In the genomic region with DNA sequence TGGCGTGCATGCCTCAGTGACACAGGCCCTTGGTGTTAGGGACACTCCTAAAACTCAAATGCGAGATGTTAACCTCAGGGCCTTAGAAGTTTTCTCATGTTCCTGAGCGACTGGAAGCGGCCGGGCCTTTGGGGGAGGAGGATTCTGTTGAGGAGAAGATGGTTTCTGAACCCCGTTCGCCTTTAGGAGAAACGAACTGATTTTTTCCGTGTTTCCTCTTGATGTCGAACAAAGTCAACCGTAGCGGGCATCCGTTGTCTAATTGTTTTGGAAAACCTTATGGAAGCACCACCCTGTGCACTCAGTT, we compare ENCODE assay signal across 8 mouse cellular contexts. TPM values are rescaled to one million over a fixed set of nuclear protein-coding genes. Genes with fewer than 3 reads are reported as not detected.
DNase-seq lines count a peak whose midpoint lies in the region; ATAC-seq and TF ChIP-seq lines count a peak whose summit lies in the region.

No protein-coding gene starts in this region.

- under 1% methylated on average over 13 of the region's 13 CpGs for WGBS in kidney, adult 2 months
- under 1% methylated on average over 13 of the region's 13 CpGs for WGBS in bone marrow, adult 2 months
- 1% methylated on average over 13 of the region's 13 CpGs for WGBS in hindbrain, embryonic 15.5 days
- under 1% methylated on average over 13 of the region's 13 CpGs for WGBS in midbrain, embryonic 14.5 days

- peak overlapping the region; percentile 69 for H3K4me3 ChIP-seq in kidney, adult 2 months (ENCODE audit: insufficient read depth, low read depth, low read length)
- H3K4me3 ChIP-seq in bone marrow, adult 2 months (replicated peaks; ENCODE audit: control insufficient read depth, low read depth, low read length), result peak overlapping the region; percentile 72
- peak overlapping the region; percentile 64 for H3K4me3 ChIP-seq in hindbrain, embryonic 15.5 days
- peak overlapping the region; percentile 89 for H3K4me3 ChIP-seq in midbrain, embryonic 14.5 days (replicated peaks; ENCODE audit: low read depth, low read length)

- TF ChIP-seq POLR2A in kidney, adult 2 months (IDR thresholded peaks at IDR 0.05; ENCODE audit: low read depth, low read length), result no peak
- TF ChIP-seq POLR2A in bone marrow, adult 2 months (IDR thresholded peaks at IDR 0.05; ENCODE audit: borderline replicate concordance, control insufficient read depth, low read depth, low read length), result no peak

- H3K9ac ChIP-seq in hindbrain, embryonic 15.5 days, result peak overlapping the region; percentile 81
- H3K9ac ChIP-seq in midbrain, embryonic 14.5 days (replicated peaks; ENCODE audit: low read length), result peak overlapping the region; percentile 85

- no peak for TF ChIP-seq CTCF in kidney, adult 2 months (conservative IDR thresholded peaks at IDR 0.05; ENCODE audit: insufficient read depth, insufficient read length, low read depth, low read length)
- TF ChIP-seq CTCF in bone marrow, adult 2 months (IDR thresholded peaks at IDR 0.05; ENCODE audit: control insufficient read depth, insufficient read depth, low read length), result no peak

- H3K4me2 ChIP-seq in hindbrain, embryonic 15.5 days, result peak overlapping the region; percentile 77
- peak overlapping the region; percentile 69 for H3K4me2 ChIP-seq in midbrain, embryonic 14.5 days (ENCODE audit: low read length)

- peaks cover 6% of the 10 kb centered on the region; the same call in 1 of the 2 replicates for H3K4me1 ChIP-seq in kidney, adult 2 months (ENCODE audit: control insufficient read depth, insufficient read depth, low read length)
- no peaks in the 10 kb centered on the region; the same call in 1 of the 2 replicates for H3K4me1 ChIP-seq in bone marrow, adult 2 months (ENCODE audit: control insufficient read depth, insufficient read depth, low read length)
- peaks cover 13% of the 10 kb centered on the region for H3K4me1 ChIP-seq in hindbrain, embryonic 15.5 days (replicated peaks)
- peaks cover 10% of the 10 kb centered on the region; the same call in 1 of the 2 replicates for H3K4me1 ChIP-seq in midbrain, embryonic 14.5 days (ENCODE audit: control insufficient read depth, insufficient read depth, low read length)

- H3K36me3 ChIP-seq in kidney, adult 2 months (ENCODE audit: control insufficient read depth, insufficient read depth, low read length), result no peaks in the 10 kb centered on the region
- no peaks in the 10 kb centered on the region for H3K36me3 ChIP-seq in hindbrain, embryonic 15.5 days
- no peaks in the 10 kb centered on the region for H3K36me3 ChIP-seq in midbrain, embryonic 14.5 days (ENCODE audit: control insufficient read depth, insufficient read depth, low read length)

- DNase-seq in kidney, adult 2 months, result no peak
- no peak for DNase-seq in kidney, postnatal 10 days
- peak; percentile 21 for DNase-seq in midbrain, embryonic 14.5 days
- no peak for DNase-seq in ovary, postnatal 10 days (ENCODE audit: low spot score)
- no peak for DNase-seq in T-cell, adult 2 months (ENCODE audit: low spot score)
- no peak for DNase-seq in spleen, adult 18-20 months

- H3K9me3 ChIP-seq in hindbrain, embryonic 15.5 days, result no peaks in the 10 kb centered on the region
- H3K9me3 ChIP-seq in midbrain, embryonic 14.5 days (ENCODE audit: control insufficient read depth, low read length), result no peaks in the 10 kb centered on the region

- H3K27ac ChIP-seq in kidney, adult 2 months (ENCODE audit: insufficient read depth, low read depth, low read length), result peak overlapping the region; percentile 95
- H3K27ac ChIP-seq in bone marrow, adult 2 months (ENCODE audit: control insufficient read depth, insufficient read depth, low read depth, low read length, poor library complexity), result peak overlapping the region; percentile 94
- H3K27ac ChIP-seq in hindbrain, embryonic 15.5 days (replicated peaks), result peak overlapping the region; percentile 88
- H3K27ac ChIP-seq in midbrain, embryonic 14.5 days (replicated peaks; ENCODE audit: low read depth, low read length), result peak overlapping the region; percentile 87

- H3K27me3 ChIP-seq in kidney, adult 2 months (replicated peaks; ENCODE audit: control insufficient read depth, insufficient read depth, low read length), result no peaks in the 10 kb centered on the region
- 0 out of 2 replicates have a peak, but pooled peaks cover 3% of the 10 kb centered on the region for H3K27me3 ChIP-seq in hindbrain, embryonic 15.5 days
- H3K27me3 ChIP-seq in midbrain, embryonic 14.5 days (ENCODE audit: control insufficient read depth, insufficient read depth, low read length), result no peaks in the 10 kb centered on the region

- no peak for ATAC-seq in hindbrain, embryonic 15.5 days (ENCODE audit: low FRiP score, low read depth)
- no peak for ATAC-seq in midbrain, embryonic 14.5 days (ENCODE audit: low FRiP score, low TSS enrichment)

RNA-seq across cellular contexts. Expression of a gene that starts 1.1 kb away (rescaled TPM):
- polyA plus RNA-seq in kidney, adult 2 months (2012; rRNA removed), result 2.9 and 3.6 TPM in 2 replicates
- 43.1 and 83.4 TPM in 2 replicates for polyA plus RNA-seq in bone marrow, adult 2 months (2011; ENCODE audit: insufficient read depth, insufficient read length, low replicate concordance, missing spikeins)
- polyA plus RNA-seq in hindbrain, embryonic 15.5 days (2015; fragmentation: Nextera tagmentation; extraction: Ambion mirVana), result 120 and 123 TPM in 2 replicates
- polyA plus RNA-seq in midbrain, embryonic 14.5 days (2014; fragmentation: Nextera tagmentation; extraction: Ambion mirVana), result 91.2 and 95.9 TPM in 2 replicates

RNA-seq across cellular contexts. Expression of a gene that starts 10.2 kb away (rescaled TPM):
- polyA plus RNA-seq in kidney, adult 2 months (2012; rRNA removed), result 9.3 and 11.2 TPM in 2 replicates
- polyA plus RNA-seq in bone marrow, adult 2 months (2011; ENCODE audit: insufficient read depth, insufficient read length, low replicate concordance, missing spikeins), result 2.0 and 5.9 TPM in 2 replicates
- polyA plus RNA-seq in hindbrain, embryonic 15.5 days (2015; fragmentation: Nextera tagmentation; extraction: Ambion mirVana), result 15.1 and 16.9 TPM in 2 replicates
- polyA plus RNA-seq in midbrain, embryonic 14.5 days (2014; fragmentation: Nextera tagmentation; extraction: Ambion mirVana), result 15.7 and 20.1 TPM in 2 replicates

RNA-seq across cellular contexts. Expression of a gene that starts 53.6 kb away (rescaled TPM):
- 0.08 and 1.8 TPM in 2 replicates for polyA plus RNA-seq in kidney, adult 2 months (2012; rRNA removed)
- 0.60 TPM in 1 of 2 replicates, not detected in the other for polyA plus RNA-seq in bone marrow, adult 2 months (2011; ENCODE audit: insufficient read depth, insufficient read length, low replicate concordance, missing spikeins)
- 0.31 and 0.35 TPM in 2 replicates for polyA plus RNA-seq in hindbrain, embryonic 15.5 days (2015; fragmentation: Nextera tagmentation; extraction: Ambion mirVana)
- 0.11 and 0.21 TPM in 2 replicates for polyA plus RNA-seq in midbrain, embryonic 14.5 days (2014; fragmentation: Nextera tagmentation; extraction: Ambion mirVana)
